In genomic region chr1:126407886-126408285, GRCm38 (mm10) we compare ENCODE assay signal across 10 mouse cellular contexts.
A peak's percentile ranks its signal among the peaks of the same experiment; 100 is the strongest.
DNase-seq lines count a peak whose midpoint lies in the region; ATAC-seq and TF ChIP-seq lines count a peak whose summit lies in the region.
"Had no signal": no experiment of that assay in that cellular context is flagged by ENCODE, and none has a peak within 500 bp of the region (broad histone marks: within the 10 kb centered on the region; RNA-seq: fewer than 3 reads in every experiment).

No protein-coding gene starts in this region.

- no peaks in the 10 kb centered on the region for H3K36me3 ChIP-seq in forebrain, postnatal 0 days (ENCODE audit: insufficient read depth)
- H3K36me3 ChIP-seq in forebrain, embryonic 15.5 days = no peaks in the 10 kb centered on the region
- H3K36me3 ChIP-seq in kidney, postnatal 0 days (ENCODE audit: insufficient read depth, low read length) = no peaks in the 10 kb centered on the region
- H3K36me3 ChIP-seq: G1E; liver, embryonic 13.5 days had no signal

- H3K9ac ChIP-seq in forebrain, postnatal 0 days = no peak overlapping the region
- H3K9ac ChIP-seq in forebrain, embryonic 15.5 days (replicated peaks) = no peak overlapping the region
- H3K9ac ChIP-seq in kidney, postnatal 0 days (ENCODE audit: low read depth, low read length) = no peak overlapping the region
- H3K9ac ChIP-seq: liver, embryonic 13.5 days had no signal

- no peak for DNase-seq in forebrain, postnatal 0 days
- peak; percentile 6 for DNase-seq in ovary, postnatal 10 days (ENCODE audit: low spot score)
- DNase-seq in ovary, adult 18-20 months (ENCODE audit: low spot score) = no peak
- peak; percentile 56 to 71 for DNase-seq in cerebellum, postnatal 14 days
- peak; percentile 59 for DNase-seq in kidney, postnatal 0 days (ENCODE audit: low spot score)
- peak; percentile 79 for DNase-seq in lung, postnatal 36 days
- DNase-seq in thymus, postnatal 36 days = peak; percentile 12 to 27
- DNase-seq: liver, embryonic 13.5 days had no signal

- 22% methylated on average over 4 of the region's 4 CpGs for WGBS in forebrain, postnatal 0 days
- WGBS in forebrain, embryonic 15.5 days = 22% methylated on average over 4 of the region's 4 CpGs
- WGBS in kidney, postnatal 0 days = 13% methylated on average over 4 of the region's 4 CpGs

- H3K4me3 ChIP-seq in forebrain, postnatal 0 days (ENCODE audit: low read depth, low read length) = no peak overlapping the region
- H3K4me3 ChIP-seq in forebrain, embryonic 15.5 days = no peak overlapping the region
- H3K4me3 ChIP-seq in kidney, postnatal 0 days (replicated peaks; ENCODE audit: low read depth, low read length) = no peak overlapping the region
- H3K4me3 ChIP-seq: liver, embryonic 13.5 days had no signal

- H3K4me2 ChIP-seq in forebrain, postnatal 0 days (ENCODE audit: low read depth) = no peak overlapping the region
- no peak overlapping the region for H3K4me2 ChIP-seq in forebrain, embryonic 15.5 days (replicated peaks)
- H3K4me2 ChIP-seq in kidney, postnatal 0 days (ENCODE audit: low read length) = no peak overlapping the region
- H3K4me2 ChIP-seq: liver, embryonic 13.5 days had no signal

- no peaks in the 10 kb centered on the region for H3K4me1 ChIP-seq in forebrain, postnatal 0 days (ENCODE audit: insufficient read depth)
- H3K4me1 ChIP-seq in forebrain, embryonic 15.5 days = no peaks in the 10 kb centered on the region
- H3K4me1 ChIP-seq in kidney, postnatal 0 days (replicated peaks; ENCODE audit: insufficient read depth, low read length) = no peaks in the 10 kb centered on the region
- H3K4me1 ChIP-seq: liver, embryonic 13.5 days had no signal

- H3K27me3 ChIP-seq in forebrain, postnatal 0 days (ENCODE audit: insufficient read depth, low read length) = no peaks in the 10 kb centered on the region
- H3K27me3 ChIP-seq in forebrain, embryonic 15.5 days = no peaks in the 10 kb centered on the region
- H3K27me3 ChIP-seq in kidney, postnatal 0 days (ENCODE audit: insufficient read depth, low read length) = no peaks in the 10 kb centered on the region
- H3K27me3 ChIP-seq: liver, embryonic 13.5 days had no signal

- H3K9me3 ChIP-seq in forebrain, postnatal 0 days (ENCODE audit: low read length) = no peaks in the 10 kb centered on the region
- no peaks in the 10 kb centered on the region for H3K9me3 ChIP-seq in forebrain, embryonic 15.5 days
- no peaks in the 10 kb centered on the region for H3K9me3 ChIP-seq in kidney, postnatal 0 days (replicated peaks; ENCODE audit: low read length)
- H3K9me3 ChIP-seq: liver, embryonic 13.5 days had no signal

- no peak overlapping the region for H3K27ac ChIP-seq in forebrain, postnatal 0 days (ENCODE audit: low read depth, low read length)
- no peak overlapping the region for H3K27ac ChIP-seq in forebrain, embryonic 15.5 days (replicated peaks)
- H3K27ac ChIP-seq in kidney, postnatal 0 days = no peak overlapping the region
- H3K27ac ChIP-seq: liver, embryonic 13.5 days had no signal

- no peak for ATAC-seq in forebrain, postnatal 0 days
- no peak for ATAC-seq in forebrain, embryonic 15.5 days (replicated peaks)
- ATAC-seq in kidney, postnatal 0 days (replicated peaks; ENCODE audit: low FRiP score, low read depth) = no peak

- peak; percentile 58 for TF ChIP-seq CTCF in forebrain, postnatal 0 days (IDR thresholded peaks at IDR 0.05; ENCODE audit: low read depth)
- peak; percentile 79 for TF ChIP-seq CTCF in kidney, postnatal 0 days (IDR thresholded peaks at IDR 0.05; ENCODE audit: low read depth)

Comparison
In these comparisons a context has a peak if more than half of its experiments do, and no peak if none do; other contexts are left out.
1. DNase-seq: peak in ovary, postnatal 10 days (single experiment), cerebellum, postnatal 14 days (2 of 2), kidney, postnatal 0 days (single experiment), lung, postnatal 36 days (single experiment) and thymus, postnatal 36 days (2 of 2); none in forebrain, postnatal 0 days (single experiment) and ovary, adult 18-20 months (single experiment).